Mouse (Mus musculus): ENCODE measurements around the gene Sec22a. TPM values are rescaled to one million over a fixed set of nuclear protein-coding genes. Genes with fewer than 3 reads are reported as not detected.

Sec22a gene
- polyA plus RNA-seq, 1 experiment = 23.4 TPM

DNA sequence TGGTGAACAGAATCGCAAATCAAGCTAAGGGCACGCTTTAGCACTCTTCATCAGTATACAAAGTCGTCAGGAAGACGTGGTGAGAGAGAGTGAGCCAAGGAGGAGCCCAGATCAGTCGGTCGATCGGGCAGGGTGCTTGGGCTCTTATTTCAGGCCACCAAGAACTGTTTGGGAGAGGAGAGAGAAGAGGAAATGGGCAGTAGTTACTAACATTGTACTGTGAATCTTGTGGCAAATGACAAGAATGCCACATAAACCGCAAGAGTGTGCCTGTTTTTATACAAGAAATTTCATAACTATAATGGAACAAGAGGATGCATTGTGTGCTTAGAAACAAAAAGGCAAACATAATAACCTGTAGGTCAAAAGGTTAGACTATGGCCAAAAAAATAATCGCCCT lies 16.3 kb upstream of the Sec22a start:
- WGBS = 75% methylated on average over 9 of the region's 9 CpGs
- no peak for TF ChIP-seq POLR2A (IDR thresholded peaks at IDR 0.05; ENCODE audit: borderline replicate concordance, extremely low read depth, low read depth, low read length)
- TF ChIP-seq CTCF (IDR thresholded peaks at IDR 0.05; ENCODE audit: insufficient read depth, low read length) = no peak
- Histone ChIP-seq H3K4me3 (replicated peaks; ENCODE audit: extremely low read depth, low read depth, low read length) (no peak overlapping the region), H3K4me1 (ENCODE audit: control insufficient read depth, insufficient read depth, low read length) (no peaks in the 10 kb centered on the region)
- no peak for DNase-seq

DNA sequence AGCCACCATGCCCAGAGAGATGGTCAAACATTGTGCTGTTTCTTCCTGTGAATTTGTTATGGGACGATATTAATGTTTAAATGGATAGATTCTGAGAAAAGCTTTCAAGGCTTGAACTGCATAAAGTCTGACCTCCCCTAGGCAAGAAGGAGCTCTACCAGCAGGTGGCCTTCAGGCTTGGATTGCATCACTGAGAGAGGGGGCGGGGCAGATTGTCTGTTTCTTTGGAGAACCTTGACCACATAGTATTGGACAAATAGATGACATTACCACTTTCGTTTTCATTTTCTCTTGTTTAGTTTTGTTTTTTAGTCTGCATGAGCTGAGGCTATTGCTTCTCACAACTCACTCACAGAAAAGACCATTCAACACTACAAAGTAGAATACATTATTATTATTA lies 15.6 kb upstream of the Sec22a start:
- no peak for TF ChIP-seq CTCF (IDR thresholded peaks at IDR 0.05; ENCODE audit: insufficient read depth, low read length)
- TF ChIP-seq POLR2A (IDR thresholded peaks at IDR 0.05; ENCODE audit: borderline replicate concordance, extremely low read depth, low read depth, low read length) = no peak
- no peak for DNase-seq
- Histone ChIP-seq H3K4me3 (replicated peaks; ENCODE audit: extremely low read depth, low read depth, low read length) (no peak overlapping the region), H3K4me1 (ENCODE audit: control insufficient read depth, insufficient read depth, low read length) (no peaks in the 10 kb centered on the region)
- WGBS = 85% methylated on average over 3 of the region's 3 CpGs

DNA sequence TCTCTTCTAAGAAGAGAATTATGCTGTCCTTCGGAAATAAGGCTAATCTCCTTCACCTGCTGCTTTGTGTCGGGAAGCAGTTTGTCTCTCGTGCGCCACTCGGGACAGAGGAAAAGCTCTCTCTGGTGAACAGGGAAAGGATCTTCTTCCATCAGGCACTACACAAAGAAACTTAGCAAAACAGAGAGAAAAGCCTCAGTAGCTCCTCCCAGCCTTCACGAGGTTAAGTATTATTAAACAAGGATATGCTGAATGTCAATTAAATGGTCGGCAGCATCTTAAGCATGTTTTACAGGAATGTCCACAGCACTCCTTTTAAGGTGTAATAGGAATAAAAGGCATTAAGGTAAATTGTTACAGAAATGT lies 328 bp upstream of the Sec22a start:
- under 1% methylated on average over 7 of the region's 7 CpGs for WGBS
- no peak for DNase-seq
- no peak for TF ChIP-seq POLR2A (IDR thresholded peaks at IDR 0.05; ENCODE audit: borderline replicate concordance, extremely low read depth, low read depth, low read length)
- no peak for TF ChIP-seq CTCF (IDR thresholded peaks at IDR 0.05; ENCODE audit: insufficient read depth, low read length)

DNA sequence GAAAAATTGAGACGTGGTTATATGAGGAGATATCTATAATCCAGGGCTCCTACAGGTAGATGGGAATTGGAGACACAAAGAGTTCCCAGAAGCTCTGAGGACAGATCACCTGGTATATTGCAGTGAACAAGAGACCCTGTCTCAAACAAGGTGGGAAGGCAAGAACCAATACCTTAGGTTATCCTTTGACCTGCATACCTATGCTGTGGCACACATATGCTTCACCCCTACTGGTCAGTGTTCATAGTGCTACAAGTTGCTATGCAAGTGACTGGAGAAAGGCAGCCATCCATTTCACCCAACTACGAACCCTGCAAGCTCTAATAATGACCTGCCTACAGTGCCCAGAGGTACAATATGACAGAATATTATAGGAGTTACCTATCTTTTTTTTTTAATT lies 1.5 kb downstream of the Sec22a start:
- Histone ChIP-seq H3K4me3 (replicated peaks; ENCODE audit: extremely low read depth, low read depth, low read length) (no peak overlapping the region), H3K4me1 (ENCODE audit: control insufficient read depth, insufficient read depth, low read length) (peaks cover 5% of the 10 kb centered on the region)
- WGBS = 91% methylated on average over 2 of the region's 2 CpGs
- no peak for DNase-seq
- no peak for TF ChIP-seq POLR2A (IDR thresholded peaks at IDR 0.05; ENCODE audit: borderline replicate concordance, extremely low read depth, low read depth, low read length)
- no peak for TF ChIP-seq CTCF (IDR thresholded peaks at IDR 0.05; ENCODE audit: insufficient read depth, low read length)

More for the DNA sequence above, 328 bp upstream of the Sec22a start:
- Histone ChIP-seq H3K4me3 (replicated peaks; ENCODE audit: extremely low read depth, low read depth, low read length) (peak overlapping the region; percentile 84), H3K4me1 (ENCODE audit: control insufficient read depth, insufficient read depth, low read length) (peaks cover 5% of the 10 kb centered on the region)

DNA sequence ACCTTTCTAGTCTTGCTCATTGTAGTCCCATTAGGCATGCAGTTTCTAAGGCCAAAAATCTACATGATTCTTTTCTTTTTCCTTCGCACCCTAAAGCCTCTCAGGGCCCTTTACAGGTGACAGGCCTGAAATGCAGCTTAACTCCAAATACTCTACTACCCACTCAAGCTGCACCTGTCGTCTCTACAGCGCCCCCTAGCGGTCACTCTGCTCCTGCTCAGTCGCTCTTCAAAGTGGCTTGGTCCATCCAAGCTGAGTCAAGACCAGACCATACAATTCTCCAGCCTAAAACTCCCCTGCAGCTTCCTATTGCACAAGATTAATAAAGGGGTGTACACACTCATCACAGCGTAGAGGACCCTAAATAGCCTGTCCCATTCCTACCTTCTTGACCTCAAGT lies 3.1 kb downstream of the Sec22a start:
- DNase-seq = peak; percentile 56
- WGBS = 38% methylated on average over 6 of the region's 6 CpGs
- peak; percentile 84 for TF ChIP-seq CTCF (IDR thresholded peaks at IDR 0.05; ENCODE audit: insufficient read depth, low read length)
- no peak for TF ChIP-seq POLR2A (IDR thresholded peaks at IDR 0.05; ENCODE audit: borderline replicate concordance, extremely low read depth, low read depth, low read length)
- H3K4me3 ChIP-seq (replicated peaks; ENCODE audit: extremely low read depth, low read depth, low read length) = no peak overlapping the region
- H3K4me1 ChIP-seq (ENCODE audit: control insufficient read depth, insufficient read depth, low read length) = peaks cover 5% of the 10 kb centered on the region

DNA sequence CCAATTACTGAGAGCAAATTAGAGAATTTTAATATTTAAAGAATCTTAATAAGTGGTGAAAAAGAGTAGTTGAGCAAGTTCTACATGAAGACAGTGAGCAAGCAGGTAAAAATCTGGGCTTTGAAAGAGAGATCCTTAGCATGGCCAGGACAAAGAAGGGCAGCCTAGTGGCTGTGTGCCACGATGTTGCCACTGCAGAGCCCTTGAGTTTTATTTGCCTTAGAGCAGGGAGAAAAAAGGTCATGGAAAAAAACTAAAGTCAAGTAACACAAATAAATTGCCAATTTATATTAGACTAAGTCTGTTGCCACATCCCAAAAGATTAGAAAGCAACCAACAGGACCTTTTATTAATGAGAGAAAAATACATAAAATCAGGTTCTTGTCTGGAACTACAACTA lies 6.3 kb downstream of the Sec22a start:
- DNase-seq = no peak
- TF ChIP-seq CTCF (IDR thresholded peaks at IDR 0.05; ENCODE audit: insufficient read depth, low read length) (no peak), POLR2A (IDR thresholded peaks at IDR 0.05; ENCODE audit: borderline replicate concordance, extremely low read depth, low read depth, low read length) (no peak)
- 60% methylated on average over 1 of the region's 1 CpGs for WGBS
- Histone ChIP-seq H3K4me3 (replicated peaks; ENCODE audit: extremely low read depth, low read depth, low read length) (no peak overlapping the region), H3K4me1 (ENCODE audit: control insufficient read depth, insufficient read depth, low read length) (0 out of 2 replicates have a peak, but pooled peaks cover 2% of the 10 kb centered on the region)

DNA sequence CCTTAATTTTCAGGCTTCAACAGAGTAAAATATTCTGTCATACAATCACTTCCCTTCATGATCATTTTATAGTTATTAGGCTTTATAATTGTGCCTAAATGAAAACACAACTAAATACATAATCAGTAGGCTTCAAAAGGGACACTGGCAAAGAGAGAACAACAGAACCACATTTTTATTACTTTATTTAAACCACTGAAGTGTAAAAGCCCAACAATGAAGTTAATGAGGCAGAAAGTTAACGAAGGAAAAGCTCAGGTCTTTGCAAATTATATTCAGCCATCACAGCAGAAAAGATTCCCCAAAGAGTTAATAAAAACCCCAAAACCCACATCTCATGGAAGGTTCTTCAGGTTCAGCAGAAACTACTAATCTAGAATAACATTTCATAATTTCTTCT lies 33.3 kb downstream of the Sec22a start:
- no peak for DNase-seq
- no peaks in the 10 kb centered on the region for H3K4me1 ChIP-seq (ENCODE audit: control insufficient read depth, insufficient read depth, low read length)
- TF ChIP-seq CTCF (IDR thresholded peaks at IDR 0.05; ENCODE audit: insufficient read depth, low read length) (no peak), POLR2A (IDR thresholded peaks at IDR 0.05; ENCODE audit: borderline replicate concordance, extremely low read depth, low read depth, low read length) (no peak)
- 89% methylated on average over 1 of the region's 1 CpGs for WGBS
- no peak overlapping the region for H3K4me3 ChIP-seq (replicated peaks; ENCODE audit: extremely low read depth, low read depth, low read length)

DNA sequence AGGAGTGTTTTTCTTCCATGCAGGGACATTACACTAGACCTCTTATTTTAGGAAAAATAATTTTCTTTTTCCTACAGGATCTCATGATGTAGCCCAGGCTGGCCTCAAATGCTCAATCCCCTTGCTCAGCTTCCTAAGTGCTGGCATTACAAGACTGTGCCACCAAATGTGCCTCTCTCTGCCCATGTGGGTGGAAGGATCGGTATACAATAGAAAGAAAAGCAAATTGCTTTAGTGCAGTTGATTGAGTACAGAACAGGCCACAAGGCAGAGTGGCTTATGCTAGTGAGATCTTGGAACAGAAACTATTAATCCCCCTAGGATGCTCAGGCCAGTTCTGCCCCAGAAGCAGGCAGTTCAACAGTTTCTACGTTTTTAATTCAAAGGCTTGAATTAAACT lies 43.9 kb downstream of the Sec22a start:
- no peak for DNase-seq
- TF ChIP-seq POLR2A (IDR thresholded peaks at IDR 0.05; ENCODE audit: borderline replicate concordance, extremely low read depth, low read depth, low read length) = no peak
- no peak for TF ChIP-seq CTCF (IDR thresholded peaks at IDR 0.05; ENCODE audit: insufficient read depth, low read length)
- 91% methylated on average over 2 of the region's 2 CpGs for WGBS
- no peaks in the 10 kb centered on the region for H3K4me1 ChIP-seq (ENCODE audit: control insufficient read depth, insufficient read depth, low read length)
- H3K4me3 ChIP-seq (replicated peaks; ENCODE audit: extremely low read depth, low read depth, low read length) = no peak overlapping the region

DNA sequence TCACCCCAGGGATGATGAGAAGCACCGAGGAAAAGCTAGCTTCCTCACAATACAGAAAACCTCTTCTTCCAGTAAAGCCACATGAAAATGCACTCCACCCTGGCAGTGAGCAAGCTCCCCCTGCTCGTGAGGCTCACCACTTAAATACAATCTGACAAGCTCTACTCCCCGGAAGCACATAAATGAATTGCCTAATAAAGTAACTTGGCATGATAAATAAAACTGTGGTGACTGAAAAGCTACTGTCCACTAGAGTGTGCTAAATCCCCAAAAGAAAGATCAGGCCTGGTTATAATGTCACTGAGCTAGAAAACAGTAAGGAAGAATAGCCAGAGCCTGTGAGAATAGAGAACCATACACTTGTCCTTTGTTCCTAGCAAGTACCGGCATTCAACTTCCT lies 44.4 kb downstream of the Sec22a start:
- H3K4me3 ChIP-seq (replicated peaks; ENCODE audit: extremely low read depth, low read depth, low read length) = no peak overlapping the region
- no peak for DNase-seq
- TF ChIP-seq POLR2A (IDR thresholded peaks at IDR 0.05; ENCODE audit: borderline replicate concordance, extremely low read depth, low read depth, low read length) (no peak), CTCF (IDR thresholded peaks at IDR 0.05; ENCODE audit: insufficient read depth, low read length) (peak; percentile 47; the same call in 1 of the 2 replicates)
- WGBS = 22% methylated on average over 4 of the region's 4 CpGs
- H3K4me1 ChIP-seq (ENCODE audit: control insufficient read depth, insufficient read depth, low read length) = no peaks in the 10 kb centered on the region

DNA sequence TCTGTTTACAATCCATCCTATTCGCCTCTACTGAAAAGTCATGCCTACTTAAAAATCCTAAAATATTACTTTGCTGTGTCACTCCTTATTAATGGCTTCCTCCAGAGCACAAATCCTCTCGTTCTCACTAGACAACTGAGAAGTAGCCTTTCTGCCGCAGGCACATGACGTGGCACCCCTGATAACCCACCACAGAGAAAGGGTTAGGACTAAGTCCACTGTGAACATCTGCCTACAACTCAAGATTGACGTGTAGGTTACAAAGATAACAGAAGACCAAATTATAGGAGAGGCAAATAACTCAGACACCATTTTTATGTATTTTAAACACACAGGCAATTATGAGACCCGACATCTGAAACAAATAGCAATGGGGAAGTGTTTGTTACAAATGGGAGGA lies 45.3 kb downstream of the Sec22a start:
- H3K4me1 ChIP-seq (ENCODE audit: control insufficient read depth, insufficient read depth, low read length) = no peaks in the 10 kb centered on the region
- DNase-seq = no peak
- WGBS = 79% methylated on average over 6 of the region's 6 CpGs
- no peak for TF ChIP-seq POLR2A (IDR thresholded peaks at IDR 0.05; ENCODE audit: borderline replicate concordance, extremely low read depth, low read depth, low read length)
- TF ChIP-seq CTCF (IDR thresholded peaks at IDR 0.05; ENCODE audit: insufficient read depth, low read length) = no peak
- H3K4me3 ChIP-seq (replicated peaks; ENCODE audit: extremely low read depth, low read depth, low read length) = no peak overlapping the region

Measured in lung, adult 2 months (tissue).